Mouse (Mus musculus): ENCODE data around the gene Gch1.

Gene Gch1

GRCm38 (mm10) chr14:47208564-47209493, 19.6 kb upstream of the Gch1 start:
- no peak for DNase-seq (ENCODE audit: extremely low read depth, insufficient read length, low spot score)

- DNase-seq (ENCODE audit: extremely low read depth, insufficient read length, low spot score) = no peak
Observed at GRCm38 (mm10) chr14:47206601-47207000, 17.4 kb upstream of the Gch1 start.

DNA sequence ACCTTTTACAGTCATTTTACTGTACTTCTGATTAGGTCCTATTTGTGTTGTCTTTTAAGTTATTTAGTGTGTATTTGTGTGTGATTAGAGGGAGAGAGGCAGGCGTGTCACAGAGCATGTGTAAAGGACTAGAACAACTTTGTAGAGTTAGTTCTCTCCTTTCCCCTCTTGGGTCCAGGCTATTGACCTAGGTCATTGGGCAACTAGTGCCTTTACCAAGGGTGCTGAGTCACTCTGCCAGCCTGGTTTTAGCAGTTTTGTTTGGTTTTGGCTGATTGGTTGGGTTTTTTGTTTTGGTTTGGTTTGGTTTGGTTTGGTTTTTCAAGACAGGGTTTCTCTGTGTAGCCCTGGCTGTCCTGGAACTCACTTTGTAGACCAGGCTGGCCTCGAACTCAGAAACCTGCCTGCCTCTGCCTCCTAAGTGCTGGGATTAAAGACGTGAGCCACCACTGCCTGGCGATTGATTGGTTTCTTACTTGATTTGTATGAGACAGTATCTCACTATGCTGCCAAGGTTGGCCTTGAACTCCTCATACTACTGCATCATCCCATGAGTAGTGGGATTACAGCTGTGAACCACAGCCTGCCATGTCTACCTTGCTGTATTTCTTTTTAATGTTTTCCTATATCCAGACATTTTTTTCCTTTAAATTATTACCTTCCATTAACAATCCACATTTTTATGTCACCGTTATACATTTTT, 16.2 kb upstream of the Gch1 start:
- no peak for DNase-seq (ENCODE audit: extremely low read depth, insufficient read length, low spot score)

DNA sequence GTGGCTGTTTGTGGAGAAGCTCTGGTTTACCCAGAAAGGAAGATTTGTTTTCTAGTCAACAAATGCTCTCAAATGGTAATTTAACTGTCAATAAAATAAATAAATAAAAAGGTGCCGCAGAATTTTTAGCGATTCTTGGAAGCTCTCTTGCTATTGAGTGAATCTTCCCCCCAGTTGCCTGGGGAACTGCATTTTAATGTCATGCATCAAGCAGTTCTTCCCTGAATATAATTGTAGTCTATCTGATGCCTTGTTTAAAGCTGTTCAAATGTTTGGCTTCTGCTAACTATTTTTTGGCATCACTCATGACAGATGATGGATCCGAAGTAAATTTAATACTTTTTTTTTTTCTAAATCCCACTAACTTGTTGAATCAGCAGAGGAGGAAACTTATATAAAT, 8.1 kb upstream of the Gch1 start:
- DNase-seq (ENCODE audit: extremely low read depth, insufficient read length, low spot score) = no peak

DNA sequence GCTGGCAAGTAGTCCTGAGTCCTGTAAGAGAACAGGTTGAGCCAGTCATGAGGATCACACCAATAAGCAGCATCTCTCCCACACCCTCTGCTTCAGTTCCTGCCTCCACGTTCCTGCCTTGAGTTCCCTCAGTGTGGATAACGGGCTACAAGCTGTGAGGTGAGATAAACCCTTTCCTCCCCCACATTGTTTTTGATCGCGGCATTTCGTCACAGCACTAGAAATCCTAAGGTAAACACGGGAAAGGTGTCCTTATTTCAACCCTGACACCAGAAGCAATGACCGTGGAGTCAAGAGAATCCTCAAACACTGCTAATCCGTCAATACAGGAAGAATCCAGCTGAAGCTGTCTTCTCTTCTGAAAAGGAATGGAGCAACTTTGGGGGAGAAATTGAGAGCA, 7.5 kb upstream of the Gch1 start:
- DNase-seq (ENCODE audit: extremely low read depth, insufficient read length, low spot score) = no peak

DNA sequence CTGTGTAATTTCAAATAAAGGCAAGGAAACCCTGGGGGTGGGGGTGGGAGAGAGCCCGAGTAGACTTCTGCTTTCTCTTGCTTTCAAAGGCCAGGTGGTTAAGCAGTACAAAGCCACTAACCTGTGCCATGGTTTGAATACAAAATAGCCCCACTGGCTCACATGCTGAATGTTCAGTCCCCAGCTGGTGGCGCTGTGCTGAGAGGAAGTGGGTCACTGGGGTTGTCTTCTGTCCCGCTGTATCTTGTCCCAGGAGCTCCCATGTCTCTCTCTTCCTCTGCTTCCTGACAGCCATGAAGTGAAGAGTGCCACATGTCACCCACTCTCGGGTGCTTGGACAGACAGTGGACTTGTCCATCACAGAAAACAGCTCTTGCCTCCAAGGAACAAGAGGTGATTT, 4.9 kb upstream of the Gch1 start:
- DNase-seq (ENCODE audit: extremely low read depth, insufficient read length, low spot score) = no peak

DNA sequence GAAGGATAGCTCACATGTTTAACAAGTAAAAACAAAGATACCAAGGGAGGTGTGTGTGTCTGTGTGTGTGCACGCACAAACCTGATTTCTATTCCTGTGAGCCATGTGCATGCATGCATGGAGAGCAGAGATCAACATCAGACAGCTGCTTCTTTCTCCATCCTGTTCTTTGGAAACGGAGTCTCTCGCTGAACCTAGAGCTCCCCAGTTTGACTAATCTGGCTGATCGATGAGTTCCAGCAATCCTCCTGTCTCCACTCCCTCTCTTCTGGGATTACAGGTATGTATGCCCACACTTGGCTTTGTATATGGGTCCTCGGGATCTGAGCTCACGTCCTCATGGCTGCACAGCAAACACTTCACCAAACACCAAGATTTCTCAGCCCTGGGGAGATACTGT, 4.3 kb upstream of the Gch1 start:
- DNase-seq (ENCODE audit: extremely low read depth, insufficient read length, low spot score) = no peak

DNA sequence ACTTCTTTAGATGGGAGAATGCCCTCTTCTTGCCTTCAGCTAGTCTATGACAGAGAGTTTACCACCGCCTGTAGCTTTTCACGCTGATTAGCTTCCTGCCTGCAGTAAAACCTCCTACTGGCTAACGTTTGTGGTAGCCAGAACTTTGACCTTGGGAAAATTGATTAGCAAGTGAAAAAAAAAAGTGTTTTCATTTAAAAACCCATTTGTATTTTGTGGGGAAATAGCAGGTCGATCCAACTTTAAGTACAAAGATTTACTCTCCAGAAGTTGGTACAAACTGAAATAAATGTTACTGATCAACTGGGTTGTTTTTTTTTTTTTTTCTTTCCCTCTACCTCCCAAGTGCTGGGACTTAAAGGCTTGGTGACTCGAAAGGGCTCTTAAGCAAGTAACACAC, 2.6 kb upstream of the Gch1 start:
- no peak for DNase-seq (ENCODE audit: extremely low read depth, insufficient read length, low spot score)

GRCm38 (mm10) chr14:47190626-47191025, 1.4 kb upstream of the Gch1 start:
- no peak for DNase-seq (ENCODE audit: extremely low read depth, insufficient read length, low spot score)

- DNase-seq (ENCODE audit: extremely low read depth, insufficient read length, low spot score) = no peak
Observed at GRCm38 (mm10) chr14:47189635-47189955, 382 bp upstream of the Gch1 start.

GRCm38 (mm10) chr14:47188475-47188847, 752 bp downstream of the Gch1 start:
- DNase-seq (ENCODE audit: extremely low read depth, insufficient read length, low spot score) = no peak

- DNase-seq (ENCODE audit: extremely low read depth, insufficient read length, low spot score) = peak; percentile 28
Observed at GRCm38 (mm10) chr14:47187666-47188360, 1.4 kb downstream of the Gch1 start.

GRCm38 (mm10) chr14:47187261-47187660, 2.0 kb downstream of the Gch1 start:
- no peak for DNase-seq (ENCODE audit: extremely low read depth, insufficient read length, low spot score)

- no peak for DNase-seq (ENCODE audit: extremely low read depth, insufficient read length, low spot score)
Observed at GRCm38 (mm10) chr14:47186561-47186960, 2.7 kb downstream of the Gch1 start.

DNA sequence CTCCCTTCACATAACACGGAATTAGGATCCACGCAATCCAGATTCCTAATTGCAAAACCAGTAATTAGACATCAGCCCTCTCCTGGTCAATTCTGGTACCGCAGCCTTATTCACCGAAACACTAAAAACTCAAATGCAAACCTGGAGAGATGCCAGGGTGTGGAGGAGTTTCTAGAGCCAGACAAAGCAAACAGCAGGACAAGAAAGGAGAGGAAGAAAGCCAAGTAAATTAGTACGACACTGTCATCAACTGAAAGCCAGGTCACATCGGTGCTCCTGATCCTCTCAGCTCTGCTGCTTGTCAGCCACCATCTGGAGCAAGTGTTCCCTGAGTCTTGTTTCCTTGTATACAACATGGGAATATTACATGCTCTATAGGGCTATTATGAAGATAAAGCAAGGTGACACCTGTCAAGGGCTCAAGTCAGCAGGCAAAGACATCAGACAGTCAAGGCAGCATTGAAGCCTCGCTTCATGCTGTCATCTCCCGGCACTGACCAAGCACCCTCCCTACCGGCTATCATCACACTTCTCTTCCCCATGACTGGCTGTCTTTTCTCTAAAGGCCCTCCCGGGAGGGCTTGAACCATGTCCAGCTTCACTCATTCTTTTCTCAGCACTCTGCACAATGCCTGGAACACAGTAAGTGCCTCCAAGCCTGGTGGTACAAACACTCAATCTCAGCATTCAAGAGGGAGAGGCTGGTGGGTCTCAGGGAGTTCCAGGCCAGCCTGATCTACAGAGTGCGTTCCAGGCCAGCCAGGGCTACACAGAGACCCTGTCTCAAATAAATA, 7.5 kb downstream of the Gch1 start:
- DNase-seq (ENCODE audit: extremely low read depth, insufficient read length, low spot score) = no peak

DNA sequence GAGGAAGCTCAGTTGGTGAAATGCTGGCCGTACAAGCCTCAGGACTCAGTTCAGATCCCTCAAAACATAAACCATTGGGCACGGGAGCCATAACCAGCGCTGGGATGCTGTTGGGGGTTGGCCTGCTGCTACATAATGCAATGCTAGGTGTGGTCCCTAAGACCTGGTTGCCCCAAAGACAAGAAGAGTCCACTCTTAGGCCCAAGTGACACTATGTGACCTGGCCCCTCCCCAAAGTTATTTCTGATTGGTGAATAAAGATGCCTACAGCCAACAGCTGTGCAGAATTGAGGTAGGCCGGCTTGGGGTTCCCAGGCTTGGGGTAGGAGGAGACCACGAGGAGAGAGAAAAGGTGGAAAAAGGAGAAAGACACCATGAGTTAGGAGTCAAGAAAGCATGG, 10.4 kb downstream of the Gch1 start:
- DNase-seq (ENCODE audit: extremely low read depth, insufficient read length, low spot score) = no peak

DNA sequence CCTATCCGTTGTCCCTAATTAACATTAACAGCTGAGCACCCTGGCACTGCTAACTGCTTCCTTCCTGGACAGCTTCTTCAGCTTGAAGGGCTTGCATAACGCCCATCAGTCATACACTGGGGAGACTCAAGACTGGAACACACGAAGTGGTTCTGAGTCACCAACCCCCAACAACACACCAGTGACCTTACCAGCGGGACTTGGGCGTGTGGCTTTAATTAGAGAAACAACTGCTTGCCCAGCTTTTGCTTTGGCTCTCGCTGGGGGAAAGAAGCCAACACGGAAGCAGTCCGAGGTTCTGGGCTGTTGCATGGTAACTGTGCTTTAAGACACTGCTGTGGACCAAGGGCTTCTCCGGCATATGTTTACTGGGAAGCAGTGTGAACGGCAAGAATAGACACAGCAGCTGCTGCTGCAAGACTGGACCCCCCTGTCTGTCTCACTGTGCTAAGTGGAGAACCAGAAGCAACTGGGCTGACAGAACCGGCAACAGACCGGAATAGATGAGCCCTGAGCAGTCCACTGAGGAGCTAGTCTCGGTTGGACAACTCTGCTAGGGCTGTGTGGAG, 11.3 kb downstream of the Gch1 start:
- DNase-seq (ENCODE audit: extremely low read depth, insufficient read length, low spot score) = peak; percentile 62

DNA sequence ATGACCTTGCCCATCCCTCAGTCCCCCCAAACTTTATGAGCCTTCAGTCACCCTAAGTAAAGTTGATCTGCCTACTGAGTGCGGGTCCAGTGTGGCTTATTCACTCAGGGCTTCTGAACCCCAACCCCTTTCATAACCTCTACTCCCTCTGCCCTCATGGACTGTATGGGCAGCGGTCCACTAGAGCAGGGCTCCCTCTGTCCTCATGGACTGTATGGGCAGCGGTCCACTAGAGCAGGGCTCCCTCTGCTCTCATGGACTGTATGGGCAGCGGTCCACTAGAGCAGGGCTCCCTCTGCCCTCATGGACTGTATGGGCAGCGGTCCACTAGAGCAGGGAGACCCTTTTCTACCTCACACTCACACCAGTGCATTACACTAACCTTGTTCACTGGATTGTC, 13.0 kb downstream of the Gch1 start:
- no peak for DNase-seq (ENCODE audit: extremely low read depth, insufficient read length, low spot score)

DNA sequence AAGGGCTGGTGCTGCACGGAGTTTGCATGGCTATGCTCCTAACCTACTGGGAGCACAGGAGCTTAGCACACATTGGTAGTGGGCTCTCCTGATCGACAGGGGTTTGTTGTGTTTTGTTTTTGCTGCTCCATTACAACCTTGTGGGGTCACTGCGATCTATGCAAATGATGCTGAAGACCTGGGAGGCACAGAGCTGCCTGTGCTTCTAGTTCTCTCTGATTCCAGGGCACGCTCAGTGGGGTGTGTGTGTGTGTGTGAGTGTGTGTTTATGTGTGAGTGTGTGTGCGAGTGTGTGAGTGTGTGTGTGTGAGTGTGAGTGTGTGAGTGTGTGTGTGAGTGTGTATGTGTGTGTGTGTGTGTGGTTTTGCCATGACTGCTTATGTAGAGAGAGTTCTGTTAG, 14.1 kb downstream of the Gch1 start:
- no peak for DNase-seq (ENCODE audit: extremely low read depth, insufficient read length, low spot score)

DNA sequence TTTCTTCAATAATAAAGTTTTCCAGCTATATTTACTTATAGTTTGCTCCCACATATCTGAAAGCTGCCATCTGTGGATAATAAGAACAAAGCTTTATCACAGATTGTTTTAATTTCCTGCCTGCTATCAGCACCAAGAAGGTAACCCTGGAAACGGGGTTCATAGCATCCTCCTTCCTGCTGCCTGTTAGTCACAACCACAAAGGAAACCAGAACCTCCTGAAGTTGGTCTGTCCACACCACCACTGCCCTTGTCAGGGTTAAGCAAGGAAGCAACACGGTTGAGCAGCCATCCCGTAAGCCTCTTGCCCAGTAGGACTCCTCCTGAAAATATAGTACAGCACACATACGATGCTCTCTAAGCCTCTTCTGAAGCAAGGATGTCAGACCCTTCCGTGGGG, 17.1 kb downstream of the Gch1 start:
- DNase-seq (ENCODE audit: extremely low read depth, insufficient read length, low spot score) = no peak

All from 3134 (cell line).